Mouse (Mus musculus) brain, embryonic 14.5 days (tissue): ENCODE results near the gene Ptma. TPM values are rescaled to one million over a fixed set of nuclear protein-coding genes. Genes with fewer than 3 reads are reported as not detected.
"Not testable (repeated sequence)": the region's sequence is repeated elsewhere in the genome, so short reads cannot be mapped to it uniquely, and the experiment has no call there.

ENCODE experiments used
- DNase-seq: peaks from one replicate; pipeline ENCODE4 v3.0.0-alpha.2; 2011; ENCODE audit warnings: low read depth
- CTCF ChIP-seq: fragments of 200-500 bp; IDR thresholded peaks from 2 replicates; pipeline ENCODE4 v1.5.1; 2012; ENCODE audit warnings: inconsistent platforms, mild to moderate bottlenecking, moderate library complexity, borderline replicate concordance; ENCODE audit not compliant: insufficient read depth, insufficient read length; ENCODE audit errors: extremely low read depth
- POLR2A ChIP-seq: fragments of 200-500 bp; IDR thresholded peaks from 2 replicates; pipeline ENCODE4 v1.6.1; 2012; ENCODE audit warnings: mild to moderate bottlenecking, inconsistent platforms, borderline replicate concordance; ENCODE audit not compliant: poor library complexity, insufficient read depth, insufficient read length, severe bottlenecking; ENCODE audit errors: extremely low read depth
- polyA plus RNA-seq: library from polyadenylated mRNA; depleted of rRNA; stranded (reverse); fragments of >200 nt; gene quantifications from 2 replicates; pipeline ENCODE4 v1.2.3, GENCODE M21; 2012; rRNA removed

Gene Ptma
- polyA plus RNA-seq: 1,831 and 2,420 TPM in 2 replicates

GRCm38 (mm10) chr1:86526116-86526788, at the start of gene Ptma:
Gene Ptma (plus strand): TSS chr1:86526726.
- peak; percentile 80 for TF ChIP-seq POLR2A
- TF ChIP-seq CTCF: no peak
- peak; percentile 100 for DNase-seq

- DNase-seq: no peak
- TF ChIP-seq CTCF: no peak
- TF ChIP-seq POLR2A: no peak
These were observed 48.7 kb upstream of the Ptma start for GRCm38 (mm10) chr1:86477738-86478285.

- TF ChIP-seq POLR2A (no peak), CTCF (no peak)
- no peak for DNase-seq
These were observed 47.3 kb upstream of the Ptma start for GRCm38 (mm10) chr1:86479099-86479825.

GRCm38 (mm10) chr1:86480288-86480687, 46.2 kb upstream of the Ptma start:
- no peak for DNase-seq
- no peak for TF ChIP-seq POLR2A

GRCm38 (mm10) chr1:86480735-86481447, 45.6 kb upstream of the Ptma start:
- no peak for DNase-seq
- TF ChIP-seq CTCF: no peak
- TF ChIP-seq POLR2A: no peak

- peak; percentile 24 for DNase-seq
- TF ChIP-seq POLR2A: no peak
- no peak for TF ChIP-seq CTCF
These were observed 45.1 kb upstream of the Ptma start for GRCm38 (mm10) chr1:86481468-86481867.

- no peak for DNase-seq
- TF ChIP-seq CTCF (no peak), POLR2A (no peak)
These were observed 44.2 kb upstream of the Ptma start for GRCm38 (mm10) chr1:86482288-86482687.

- DNase-seq: peak; percentile 65
- no peak for TF ChIP-seq CTCF
- TF ChIP-seq POLR2A: no peak
These were observed 43.8 kb upstream of the Ptma start for GRCm38 (mm10) chr1:86482761-86483160.

- DNase-seq: no peak
- TF ChIP-seq CTCF (no peak), POLR2A (no peak)
These were observed 41.2 kb upstream of the Ptma start for GRCm38 (mm10) chr1:86485346-86485745.

- not testable (repeated sequence) for DNase-seq
These were observed 40.7 kb upstream of the Ptma start for GRCm38 (mm10) chr1:86485858-86486257.

- no peak for DNase-seq
- TF ChIP-seq POLR2A (no peak), CTCF (no peak)
These were observed 39.7 kb upstream of the Ptma start for GRCm38 (mm10) chr1:86486703-86487294.

- DNase-seq: peak; percentile 100
- TF ChIP-seq POLR2A: peak; percentile 92; the same call in 1 of the 2 replicates
- no peak for TF ChIP-seq CTCF
These were observed 39.1 kb upstream of the Ptma start for GRCm38 (mm10) chr1:86487295-86487907.
